Mouse (Mus musculus) heart, postnatal 25 days (tissue): ENCODE results near the gene Zfp738. TPM values are rescaled to one million over a fixed set of nuclear protein-coding genes. Genes with fewer than 3 reads are reported as not detected.

ENCODE experiments used
- total RNA-seq, 2 experiments: library from RNA; stranded (reverse); gene quantifications; 2 replicates each; pipeline ENCODE4 v1.2.3; 2021

Zfp738 gene
- total RNA-seq, 2 experiments from 2014 or later = 4.0 to 5.7 TPM

Other genes with a start within 250 kb of the Zfp738 start
- 1 to 10 TPM; 7.1 to 7.8 TPM for gene Zfp874a, start 235.4 kb downstream of the Zfp738 start, total RNA-seq
- gene Zfp874b, start 202.8 kb downstream of the Zfp738 start, total RNA-seq = 10 to 100 TPM; 17.0 to 19.5 TPM
- gene Zfp58, start 186.5 kb downstream of the Zfp738 start, total RNA-seq = 1 to 10 TPM; 3.8 to 4.6 TPM
- gene Gm26965, start 160.9 kb downstream of the Zfp738 start, total RNA-seq = not detected
- 10 to 100 TPM in 1 of 2 experiments, 1 to 10 TPM in 1; 5.9 to 11.1 TPM for gene Zfp87, start 160.9 kb downstream of the Zfp738 start, total RNA-seq
- gene Zfp748, start 133.2 kb downstream of the Zfp738 start, total RNA-seq = 1 to 10 TPM; 3.5 to 3.9 TPM
- gene Zfp729b, start 77.4 kb downstream of the Zfp738 start, total RNA-seq = 1 to 10 TPM; 4.0 to 5.6 TPM
- gene Gm49345, start 49.3 kb downstream of the Zfp738 start, total RNA-seq = 1 to 10 TPM in 1 of 2 experiments, not detected in 1; 1.1 TPM
- 1 to 10 TPM; 2.9 to 3.7 TPM for gene Zfp729a, start 49.3 kb downstream of the Zfp738 start, total RNA-seq
- gene Zfp65, start 42.1 kb upstream of the Zfp738 start, total RNA-seq = 1 to 10 TPM; 6.5 to 7.1 TPM
- gene Zfp85, start 68.2 kb upstream of the Zfp738 start, total RNA-seq = 1 to 10 TPM; 1.8 to 2.4 TPM
- gene Zfp493, start 92.6 kb upstream of the Zfp738 start, total RNA-seq = 1 to 10 TPM; 1.5 TPM
- 1 to 10 TPM; 2.5 to 2.6 TPM for gene Zfp273, start 126.7 kb upstream of the Zfp738 start, total RNA-seq
- gene Gm10037, start 144.0 kb upstream of the Zfp738 start, total RNA-seq = 1 to 10 TPM in 1 of 2 experiments, not detected in 1; 1.1 TPM
- gene BC048507, start 176.3 kb upstream of the Zfp738 start, total RNA-seq = not detected